Mouse (Mus musculus): Measurements from ENCODE around the gene Ptcd2.

The Ptcd2 gene

DNA sequence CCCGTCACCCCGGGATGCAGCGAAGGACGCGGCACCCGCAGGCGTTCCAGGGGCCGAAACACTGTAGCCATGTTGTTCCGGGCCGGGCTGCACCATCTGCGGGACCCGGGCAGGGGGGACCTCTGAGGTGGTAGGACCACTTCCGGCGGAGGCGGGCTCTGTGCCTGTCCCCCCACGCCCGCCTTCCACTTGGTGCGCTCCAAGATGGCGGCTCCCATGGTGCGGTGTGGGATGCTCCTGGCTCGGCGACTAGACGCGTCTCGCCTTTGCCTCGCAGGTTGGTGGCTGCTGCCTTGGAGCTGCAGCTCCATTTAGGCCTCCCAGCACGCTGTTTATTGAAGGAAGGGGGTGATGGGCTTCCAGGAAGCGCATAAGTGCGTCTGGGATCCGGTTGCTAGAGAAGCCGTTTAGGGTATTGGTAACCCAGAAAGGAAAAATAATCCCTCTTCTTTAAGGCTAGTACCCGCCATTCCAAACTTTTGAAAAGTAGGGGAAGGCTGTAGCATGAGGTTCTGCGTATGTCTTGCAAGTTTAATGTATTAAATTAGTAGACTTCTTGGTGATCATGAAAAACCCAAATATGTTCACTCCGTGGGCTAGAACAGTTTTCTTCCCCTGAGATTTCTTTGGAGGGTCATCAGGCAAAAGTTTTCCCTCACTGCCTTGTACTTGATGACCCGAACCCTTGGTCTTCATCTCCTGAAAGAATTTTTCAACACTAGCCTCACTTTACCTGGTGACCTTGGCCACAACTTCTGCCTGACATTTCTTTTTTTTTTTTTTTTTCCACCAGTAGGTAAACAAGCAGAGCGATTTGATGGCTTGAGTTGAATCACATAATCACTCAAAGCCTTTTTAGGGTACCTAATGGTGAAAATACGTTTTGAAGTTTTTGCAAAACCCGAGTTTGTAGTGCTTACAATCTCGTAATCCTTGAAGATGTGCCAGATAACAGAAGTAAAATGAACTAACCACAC, at the start of gene Ptcd2, which contains the start of gene Mrps27:
Ptcd2 (minus strand) TSS at position 107 of the 977 bp plus-strand sequence.
Mrps27 (plus strand) TSS at position 188 of the 977 bp plus-strand sequence.
- peak; percentile 99 for DNase-seq (ENCODE audit: low spot score)

GRCm38 (mm10) chr13:99393128-99393527, 48.6 kb upstream of the Ptcd2 start:
- no peak for DNase-seq (ENCODE audit: low spot score)

- DNase-seq (ENCODE audit: low spot score), result peak; percentile 69
Observed at GRCm38 (mm10) chr13:99391417-99391816, 46.9 kb upstream of the Ptcd2 start.

DNA sequence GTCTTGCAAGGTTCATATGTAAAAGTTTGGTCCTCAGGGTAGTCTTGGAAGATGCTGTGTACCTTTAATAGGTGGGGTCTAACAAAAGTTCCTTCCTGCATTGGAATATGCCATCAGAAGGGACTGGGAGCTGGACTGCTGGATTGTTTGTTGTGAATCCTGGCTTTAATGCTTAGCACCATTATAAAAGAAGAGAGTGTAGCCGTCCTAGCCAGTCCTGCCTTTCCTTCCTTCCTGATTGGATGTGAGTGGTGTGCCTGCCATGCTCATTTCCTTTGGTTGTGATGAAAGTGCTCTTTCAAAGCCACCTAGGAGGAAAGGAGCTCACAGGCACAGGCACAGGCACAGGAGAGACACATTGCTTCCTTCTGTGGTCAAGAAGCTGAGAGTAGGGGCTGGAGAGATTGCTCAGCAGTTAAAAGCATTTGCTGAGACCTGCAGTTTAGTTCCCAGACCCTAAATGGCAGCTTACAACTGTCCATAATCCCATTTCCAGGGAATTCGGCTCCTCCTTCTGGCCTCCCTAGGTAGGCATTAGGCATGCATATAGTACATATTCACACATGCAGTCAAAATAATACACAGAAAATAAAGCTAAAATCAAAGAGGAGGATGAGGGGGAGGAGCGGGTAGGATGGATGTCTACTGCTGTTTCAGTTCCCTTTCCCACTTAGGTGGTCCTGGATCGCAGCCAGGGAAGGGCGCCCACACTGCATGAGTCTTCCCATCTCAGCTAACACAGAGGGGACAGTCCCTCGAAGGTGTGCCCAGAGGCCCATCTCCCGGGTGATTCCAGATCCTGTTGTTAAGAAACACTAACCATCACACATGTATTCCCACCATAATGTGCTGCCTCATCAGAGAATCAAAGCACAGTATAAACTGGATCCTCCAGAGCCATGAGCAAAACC, 43.7 kb upstream of the Ptcd2 start:
- DNase-seq (ENCODE audit: low spot score), result no peak

GRCm38 (mm10) chr13:99386341-99386740, 41.8 kb upstream of the Ptcd2 start:
- no peak for DNase-seq (ENCODE audit: low spot score)

DNA sequence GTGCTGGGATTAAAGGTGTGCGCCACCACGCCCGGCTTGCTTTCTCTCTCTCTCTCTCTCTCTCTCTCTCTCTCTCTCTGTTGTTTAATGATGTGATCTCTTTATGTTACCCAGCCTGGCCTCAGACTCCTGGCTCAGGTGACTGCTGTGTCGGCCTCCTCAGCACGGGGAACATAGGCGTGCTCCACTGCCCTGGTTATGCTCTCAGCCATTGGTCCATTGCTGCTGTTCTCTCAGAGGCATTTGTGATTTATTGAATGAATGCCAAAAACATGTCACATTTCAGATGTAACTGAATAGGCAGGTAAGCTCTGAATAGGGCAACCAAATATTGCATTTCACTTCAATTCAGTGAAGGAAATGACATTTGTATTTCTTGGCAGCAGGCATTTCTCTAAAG, 41.4 kb upstream of the Ptcd2 start:
- DNase-seq (ENCODE audit: low spot score), result no peak

DNA sequence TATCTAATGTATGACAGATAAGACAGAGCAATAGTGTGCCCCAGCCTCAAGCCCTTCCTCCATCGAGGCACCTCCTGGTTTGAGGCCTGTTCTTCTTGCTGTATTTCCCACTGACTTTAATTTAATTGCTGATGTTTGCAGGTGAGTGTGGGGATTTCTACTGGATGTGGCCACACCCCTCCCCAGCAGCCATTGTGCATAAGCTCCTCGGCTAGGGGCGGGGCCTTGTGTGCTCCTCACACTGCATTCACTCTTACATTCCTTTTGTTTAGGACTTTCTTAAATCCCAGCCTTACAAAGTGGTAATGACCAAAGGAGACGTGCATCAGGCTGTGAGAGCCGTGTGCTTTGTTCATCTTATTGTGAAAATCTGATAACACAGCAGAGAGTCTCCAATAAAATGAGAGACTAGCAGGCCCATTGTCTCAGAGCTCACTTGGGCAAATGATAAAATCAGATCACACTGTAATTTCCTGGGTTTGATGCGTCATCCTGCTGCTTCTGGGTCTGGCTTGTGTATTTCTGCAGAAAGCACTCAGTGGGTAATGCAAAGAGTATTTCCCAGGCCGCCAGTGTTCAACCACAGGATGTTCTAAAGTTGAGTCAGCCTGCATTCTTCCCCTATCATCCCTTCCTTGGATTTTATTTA, 40.2 kb upstream of the Ptcd2 start:
- DNase-seq (ENCODE audit: low spot score), result peak; percentile 92

GRCm38 (mm10) chr13:99382373-99382772, 37.9 kb upstream of the Ptcd2 start:
- DNase-seq (ENCODE audit: low spot score), result peak; percentile 39

GRCm38 (mm10) chr13:99378223-99378622, 33.7 kb upstream of the Ptcd2 start:
- no peak for DNase-seq (ENCODE audit: low spot score)

GRCm38 (mm10) chr13:99377055-99377454, 32.5 kb upstream of the Ptcd2 start:
- DNase-seq (ENCODE audit: low spot score), result no peak

- peak; percentile 90 for DNase-seq (ENCODE audit: low spot score)
Observed at GRCm38 (mm10) chr13:99375550-99375949, 31.0 kb upstream of the Ptcd2 start.

DNA sequence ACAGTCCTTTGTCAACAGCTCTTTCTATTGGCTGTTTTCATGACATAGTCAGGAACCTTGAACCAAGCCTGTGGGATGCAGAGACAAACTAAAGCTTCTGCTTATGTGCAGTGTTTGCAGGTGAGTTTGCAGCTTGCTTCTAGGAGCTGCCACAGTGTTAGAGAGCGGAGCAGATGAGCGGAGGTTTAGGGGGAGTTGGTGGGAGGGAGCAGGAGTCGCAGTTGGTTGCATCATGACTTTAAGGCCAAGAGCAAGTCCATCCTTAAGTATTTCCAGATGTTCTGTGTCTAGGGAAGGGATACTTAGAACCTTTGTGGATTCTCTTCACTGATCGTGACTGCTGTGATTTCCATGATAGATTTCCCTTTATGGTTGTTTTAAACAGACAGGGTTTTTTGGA, 29.7 kb upstream of the Ptcd2 start:
- no peak for DNase-seq (ENCODE audit: low spot score)

GRCm38 (mm10) chr13:99373684-99374083, 29.2 kb upstream of the Ptcd2 start:
- no peak for DNase-seq (ENCODE audit: low spot score)

- DNase-seq (ENCODE audit: low spot score), result no peak
Observed at GRCm38 (mm10) chr13:99371285-99371684, 26.8 kb upstream of the Ptcd2 start.

DNA sequence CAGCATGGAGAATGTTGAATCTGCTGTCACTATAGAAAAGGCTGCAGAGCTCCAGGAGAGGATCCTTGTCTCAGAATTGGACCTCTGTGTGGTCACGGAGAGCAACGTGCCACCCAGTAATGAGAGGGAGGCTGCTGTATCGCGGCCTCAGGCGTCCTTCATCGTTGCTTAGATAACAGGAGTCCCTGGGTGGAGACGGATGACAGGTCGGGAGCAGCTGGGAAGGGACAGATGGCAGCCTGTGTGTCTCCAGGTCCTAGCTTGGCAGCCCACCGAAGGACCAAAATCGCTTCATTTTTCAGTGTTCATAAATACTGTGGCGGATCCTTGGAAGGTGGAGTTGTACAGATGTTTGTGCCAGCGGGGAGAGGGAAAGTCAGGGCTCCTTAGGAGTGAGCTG, 24.6 kb upstream of the Ptcd2 start:
- DNase-seq (ENCODE audit: low spot score), result no peak

DNA sequence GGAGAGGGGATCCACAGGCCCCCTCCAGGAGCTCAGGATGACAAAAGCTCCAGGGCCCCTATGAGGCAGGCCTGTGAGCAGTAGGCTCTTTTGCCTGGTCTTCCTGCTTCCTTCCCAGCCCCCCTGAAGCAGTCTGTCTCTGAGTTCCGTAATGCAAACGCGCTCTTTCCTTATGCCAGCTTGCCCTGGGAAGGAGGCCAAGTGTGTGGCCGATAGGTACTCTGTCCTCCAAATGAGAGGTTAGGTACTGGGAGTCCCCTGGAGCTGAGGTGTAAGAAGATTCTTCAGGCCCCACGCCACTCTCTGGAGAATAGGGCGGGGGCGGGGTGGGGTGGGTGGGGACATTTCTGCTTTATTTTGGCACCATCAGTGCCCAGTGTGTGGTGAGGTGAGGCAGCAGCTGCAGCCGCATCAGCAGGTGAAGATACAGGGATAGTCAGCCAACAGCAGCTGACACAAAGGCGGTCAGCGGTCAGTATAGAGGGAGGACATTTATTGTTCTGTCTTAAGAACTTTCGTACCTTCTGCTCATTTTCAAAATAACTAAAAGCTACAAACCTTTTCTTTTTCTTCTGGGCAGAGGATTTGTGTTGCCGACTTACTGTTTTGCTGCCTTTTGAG, 23.2 kb upstream of the Ptcd2 start:
- DNase-seq (ENCODE audit: low spot score), result no peak

- DNase-seq (ENCODE audit: low spot score), result no peak
Observed at GRCm38 (mm10) chr13:99366422-99367175, 22.1 kb upstream of the Ptcd2 start.

- DNase-seq (ENCODE audit: low spot score), result peak; percentile 75
Observed at GRCm38 (mm10) chr13:99363866-99364265, 19.4 kb upstream of the Ptcd2 start.

DNA sequence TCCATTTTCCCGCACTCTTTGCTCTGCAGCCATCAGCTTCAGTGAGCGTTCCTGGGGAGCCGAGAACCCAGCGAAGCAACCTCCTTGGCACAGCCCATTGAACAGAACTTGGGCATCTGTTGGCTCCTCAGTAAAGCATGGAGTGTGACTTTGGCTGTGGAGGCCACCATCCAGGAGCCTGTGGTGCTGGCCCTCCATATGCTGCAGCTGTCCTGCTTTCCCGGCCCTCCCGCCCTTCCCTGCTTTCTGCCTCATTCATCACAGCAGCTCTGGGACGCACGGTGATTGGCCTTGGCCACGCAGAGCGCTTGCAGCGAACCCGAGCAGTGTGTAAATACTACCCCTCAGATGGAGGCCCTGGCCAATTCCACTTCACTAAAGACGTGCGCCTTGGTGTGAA, 14.4 kb upstream of the Ptcd2 start:
- DNase-seq (ENCODE audit: low spot score), result no peak

GRCm38 (mm10) chr13:99356428-99357265, 12.1 kb upstream of the Ptcd2 start:
- DNase-seq (ENCODE audit: low spot score), result no peak
